Mouse (Mus musculus) lung, postnatal 14 days (tissue): ENCODE data around the gene H2-DMb1.

ENCODE experiments used
- DNase-seq: peaks from one replicate; pipeline ENCODE4 v3.0.0; 2021

H2-DMb1 gene

GRCm38 (mm10) chr17:34144960-34145371 is 7.9 kb upstream of the H2-DMb1 start:
- DNase-seq = no peak

- no peak for DNase-seq
Observed at GRCm38 (mm10) chr17:34155534-34155933, 2.7 kb downstream of the H2-DMb1 start.

- peak; percentile 41 for DNase-seq
Observed at GRCm38 (mm10) chr17:34164202-34164895, 11.5 kb downstream of the H2-DMb1 start.

DNA sequence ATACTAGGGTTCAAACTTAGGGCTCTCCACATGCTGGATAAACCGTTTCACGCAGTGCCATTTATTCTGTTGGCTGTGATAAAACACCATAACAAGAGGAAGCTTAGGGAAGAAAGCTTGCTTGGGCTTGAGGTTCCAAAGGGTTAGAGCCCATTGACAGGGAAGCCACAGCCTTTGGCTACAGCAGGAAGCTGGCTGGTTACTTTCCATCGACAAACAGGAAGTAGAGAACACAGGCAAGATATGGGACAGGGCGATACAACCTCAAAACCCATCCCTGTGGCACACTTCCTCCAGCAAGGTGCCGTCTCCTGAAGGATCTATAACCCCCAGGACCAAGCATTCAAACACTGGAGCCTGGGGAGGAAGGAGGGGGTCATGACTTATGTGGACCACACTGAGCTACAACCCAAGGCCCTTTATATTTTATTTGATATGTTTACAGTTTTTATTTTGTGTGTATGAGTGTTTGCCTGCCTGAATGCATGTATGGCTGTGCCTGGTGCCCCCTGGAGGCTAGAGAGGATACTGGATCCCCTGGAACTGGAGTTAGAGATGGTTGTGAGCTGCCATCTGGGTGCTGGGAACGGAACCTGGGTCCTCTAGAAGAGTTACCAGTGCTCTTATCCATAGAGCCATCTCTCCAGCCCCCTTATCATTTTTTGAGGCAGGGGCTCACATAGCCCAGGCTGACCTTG is 12.3 kb downstream of the H2-DMb1 start:
- no peak for DNase-seq

DNA sequence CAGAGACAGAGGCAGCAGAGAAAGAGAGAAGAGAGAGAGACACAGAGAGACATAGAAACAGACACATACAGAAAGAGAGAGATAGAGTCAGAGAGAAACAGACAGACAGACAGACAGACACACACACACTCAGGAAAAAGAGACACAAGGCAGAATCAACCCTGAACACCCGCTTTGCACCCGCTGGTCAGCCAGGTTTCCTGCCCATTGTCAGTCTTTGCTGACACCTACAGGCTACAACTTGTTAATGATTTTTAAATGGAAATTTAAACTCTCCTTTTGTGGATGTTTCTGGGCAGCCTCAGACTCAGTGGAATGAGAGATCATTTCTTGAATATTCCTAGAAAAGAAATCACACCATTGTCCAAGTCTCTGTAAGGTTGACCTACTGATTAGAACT is 16.4 kb downstream of the H2-DMb1 start:
- peak; percentile 53 for DNase-seq

DNA sequence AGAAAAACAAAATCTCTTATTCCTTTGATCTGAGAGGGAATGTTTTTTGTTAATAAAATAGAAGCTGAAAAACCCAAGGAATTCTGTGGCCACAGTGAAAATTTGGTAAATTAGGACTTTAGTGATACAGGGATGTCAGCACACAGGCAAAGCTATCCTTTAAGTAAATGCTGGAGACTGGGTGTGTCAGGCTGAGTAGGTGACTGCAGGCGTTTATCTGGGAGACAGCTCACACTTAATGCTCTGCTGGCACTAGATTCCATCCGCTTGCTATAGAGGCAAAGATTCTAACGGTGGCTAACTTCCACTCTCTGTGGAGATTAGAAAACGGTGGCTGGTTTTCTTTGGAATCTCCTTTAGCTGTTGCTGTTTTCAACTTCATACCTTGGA is 17.6 kb downstream of the H2-DMb1 start:
- no peak for DNase-seq

- DNase-seq = peak; percentile 92
Observed at GRCm38 (mm10) chr17:34170877-34171498, 18.1 kb downstream of the H2-DMb1 start.

- DNase-seq = no peak
Observed at GRCm38 (mm10) chr17:34172528-34172927, 19.7 kb downstream of the H2-DMb1 start.

- DNase-seq = no peak
Observed at GRCm38 (mm10) chr17:34174075-34174474, 21.2 kb downstream of the H2-DMb1 start.

- DNase-seq = no peak
Observed at GRCm38 (mm10) chr17:34177179-34177578, 24.3 kb downstream of the H2-DMb1 start.

- no peak for DNase-seq
Observed at GRCm38 (mm10) chr17:34179019-34179418, 26.1 kb downstream of the H2-DMb1 start.

DNA sequence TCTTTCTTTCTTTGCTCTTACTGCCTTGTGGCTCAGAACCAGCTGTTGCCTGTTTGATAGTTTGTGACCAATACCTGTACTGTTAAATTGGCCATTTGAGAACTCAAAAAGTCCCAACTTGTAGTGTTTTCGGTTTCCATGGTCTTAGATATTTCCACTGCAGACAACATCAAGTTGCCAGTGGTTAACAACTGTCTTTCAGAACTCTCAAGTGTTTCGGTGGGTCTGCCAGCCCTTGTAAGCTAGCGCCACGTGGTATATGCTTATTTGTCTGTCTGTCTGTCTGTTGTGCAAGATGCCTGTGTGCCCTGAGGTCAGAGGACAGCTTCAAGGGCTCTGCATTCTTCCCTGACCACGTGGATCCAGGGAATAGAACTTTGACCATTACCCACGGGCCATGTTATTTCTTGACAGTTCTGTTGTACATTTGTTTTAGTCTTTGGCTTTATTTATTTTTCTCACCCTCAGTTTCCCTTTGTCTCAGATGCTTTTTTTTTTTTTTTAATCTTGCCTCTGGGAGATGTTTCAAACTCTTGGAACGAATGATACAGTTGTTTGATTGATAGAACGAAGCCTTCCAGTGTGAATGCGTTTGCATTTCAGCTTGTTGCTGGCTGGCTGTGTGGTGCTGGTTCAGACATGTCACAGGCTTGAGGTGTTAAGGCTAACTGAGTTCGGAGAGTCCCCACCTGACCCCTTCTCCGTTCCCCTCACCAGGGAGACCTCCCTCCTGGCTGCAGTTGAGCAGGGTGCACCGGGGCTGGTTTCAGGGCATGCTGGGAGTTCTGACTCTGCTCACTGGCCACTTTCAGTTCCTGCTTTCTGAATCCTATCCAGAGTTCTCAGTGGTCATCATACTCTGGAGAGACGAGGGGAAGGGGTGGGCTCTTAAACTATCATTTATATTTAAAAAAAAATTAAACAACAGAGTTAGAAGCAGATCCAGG is 27.3 kb downstream of the H2-DMb1 start:
- no peak for DNase-seq

DNA sequence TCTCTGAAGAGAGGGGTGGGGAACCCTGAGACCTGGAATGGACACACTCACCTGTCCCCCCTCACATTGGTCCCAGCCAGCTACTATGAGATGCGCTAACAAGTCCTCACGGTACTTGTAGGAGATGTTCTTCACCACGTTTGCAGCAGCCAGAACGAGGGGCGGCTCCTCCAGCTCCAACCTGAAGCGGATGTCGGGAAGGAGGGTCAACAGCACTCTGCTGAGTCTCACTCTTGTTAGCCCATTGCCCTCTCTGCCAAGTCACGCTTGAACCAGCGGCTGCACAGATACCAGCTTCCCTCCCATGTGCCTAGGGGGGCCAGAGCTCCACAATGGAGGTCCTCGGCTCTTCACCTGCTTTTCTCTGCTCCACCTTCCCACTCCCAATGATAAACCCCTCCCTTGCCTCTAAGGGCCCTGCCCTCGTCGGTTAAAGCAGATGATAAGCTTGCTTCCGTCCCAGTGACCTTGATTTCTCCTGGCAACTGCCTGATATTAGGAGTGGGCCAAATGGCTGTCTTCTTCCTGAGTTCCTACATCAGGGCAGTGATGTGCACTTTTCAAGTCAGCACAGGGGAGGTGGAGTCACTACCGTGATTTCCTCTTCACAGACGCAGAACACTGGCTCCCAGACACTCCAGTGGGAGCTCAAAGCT is 30.8 kb downstream of the H2-DMb1 start:
- no peak for DNase-seq

- no peak for DNase-seq
Observed at GRCm38 (mm10) chr17:34185526-34185925, 32.7 kb downstream of the H2-DMb1 start.

- peak; percentile 44 for DNase-seq
Observed at GRCm38 (mm10) chr17:34186885-34187260, 34.0 kb downstream of the H2-DMb1 start.

DNA sequence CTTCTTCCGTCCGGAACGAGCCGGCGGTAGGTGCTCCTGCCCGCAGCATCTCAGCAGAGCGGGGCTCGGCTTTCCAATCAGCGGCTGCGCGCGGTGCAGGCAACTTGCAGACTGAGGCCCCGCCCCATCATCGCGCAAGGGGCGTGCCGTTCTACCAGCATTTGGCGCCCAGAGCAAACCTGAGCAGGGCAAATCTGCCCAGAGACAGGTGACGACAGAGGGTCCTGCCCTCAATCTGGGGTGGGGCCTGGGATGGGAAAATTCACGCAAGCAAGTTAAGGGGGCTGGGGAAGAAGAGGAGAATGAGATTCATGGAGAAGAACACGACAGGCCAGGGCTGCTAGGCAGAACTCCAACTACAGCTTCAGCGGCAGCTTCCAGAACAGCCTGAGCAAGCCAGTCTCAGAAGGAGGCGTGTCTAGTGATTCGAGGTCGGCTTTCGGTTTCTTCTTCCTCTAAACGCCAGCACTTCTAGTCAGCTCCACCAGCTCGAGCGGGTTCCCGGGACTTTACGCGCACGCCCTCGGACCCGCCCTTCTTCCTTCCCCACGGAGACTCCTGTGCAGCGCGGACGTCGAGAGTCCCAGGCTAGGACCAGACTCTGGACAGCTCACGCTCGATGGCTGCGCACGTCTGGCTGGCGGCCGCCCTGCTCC is 34.5 kb downstream of the H2-DMb1 start, which contains the start of the genes Tap1 and Psmb9:
Gene Tap1, plus strand, starts transcription at position 293 of the 656 bp plus-strand sequence.
Gene Psmb9, minus strand, starts transcription at position 504 of the 656 bp plus-strand sequence.
- DNase-seq = peak; percentile 100

DNA sequence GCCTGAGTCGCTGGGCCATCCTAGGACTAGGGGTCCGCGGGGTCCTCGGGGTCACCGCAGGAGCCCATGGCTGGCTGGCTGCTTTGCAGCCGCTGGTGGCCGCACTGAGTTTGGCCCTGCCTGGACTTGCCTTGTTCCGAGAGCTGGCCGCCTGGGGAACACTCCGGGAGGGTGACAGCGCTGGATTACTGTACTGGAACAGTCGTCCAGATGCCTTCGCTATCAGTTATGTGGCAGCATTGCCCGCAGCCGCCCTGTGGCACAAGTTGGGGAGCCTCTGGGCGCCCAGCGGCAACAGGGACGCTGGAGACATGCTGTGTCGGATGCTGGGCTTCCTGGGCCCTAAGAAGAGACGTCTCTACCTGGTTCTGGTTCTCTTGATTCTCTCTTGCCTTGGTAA is 35.1 kb downstream of the H2-DMb1 start:
- no peak for DNase-seq

DNA sequence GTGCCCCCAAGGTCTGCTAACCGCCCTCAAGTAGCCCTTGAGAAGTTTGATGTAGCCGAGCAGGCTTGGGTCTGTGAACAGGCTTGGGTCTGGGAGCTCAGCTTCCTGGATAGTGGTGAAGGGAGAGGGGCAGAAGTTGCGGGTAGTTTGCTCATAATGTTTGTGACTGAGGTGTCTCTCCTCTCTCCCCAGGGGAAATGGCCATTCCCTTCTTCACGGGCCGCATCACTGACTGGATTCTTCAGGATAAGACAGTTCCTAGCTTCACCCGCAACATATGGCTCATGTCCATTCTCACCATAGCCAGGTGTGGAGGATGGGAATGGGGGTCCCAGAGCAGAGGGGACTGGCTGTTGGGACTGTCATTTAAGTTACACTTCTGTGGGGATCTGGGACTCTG is 36.1 kb downstream of the H2-DMb1 start:
- no peak for DNase-seq

DNA sequence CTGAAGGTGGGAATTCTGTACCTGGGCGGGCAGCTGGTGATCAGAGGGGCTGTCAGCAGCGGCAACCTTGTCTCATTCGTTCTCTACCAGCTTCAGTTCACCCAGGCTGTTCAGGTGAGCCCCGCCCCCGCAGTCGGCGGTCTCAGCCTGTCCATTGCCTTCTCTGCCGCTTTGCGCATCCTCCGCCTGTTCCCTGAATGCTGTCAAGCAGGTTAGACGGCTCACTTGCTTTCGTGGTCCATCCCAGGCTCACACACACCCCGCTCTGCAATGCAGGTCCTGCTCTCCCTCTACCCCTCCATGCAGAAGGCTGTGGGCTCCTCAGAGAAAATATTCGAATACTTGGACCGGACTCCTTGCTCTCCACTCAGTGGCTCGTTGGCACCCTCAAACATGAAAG is 40.0 kb downstream of the H2-DMb1 start:
- DNase-seq = no peak

DNA sequence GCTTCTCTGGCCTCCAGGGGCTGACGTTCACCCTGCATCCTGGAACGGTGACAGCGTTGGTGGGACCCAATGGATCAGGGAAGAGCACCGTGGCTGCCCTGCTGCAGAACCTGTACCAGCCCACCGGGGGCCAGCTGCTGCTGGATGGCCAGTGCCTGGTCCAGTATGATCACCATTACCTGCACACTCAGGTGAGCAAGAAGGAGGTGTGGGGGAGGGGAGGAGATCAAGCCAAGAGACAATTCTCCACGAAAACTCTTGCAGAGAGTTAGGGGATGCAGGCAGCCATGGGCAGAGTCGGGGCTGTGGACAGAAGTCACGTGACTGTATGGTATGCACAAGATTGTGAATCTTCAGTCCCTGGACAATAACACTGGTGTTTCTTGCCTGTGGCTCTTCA is 40.6 kb downstream of the H2-DMb1 start:
- DNase-seq = no peak

GRCm38 (mm10) chr17:34194723-34195122 is 41.9 kb downstream of the H2-DMb1 start:
- DNase-seq = no peak

- no peak for DNase-seq
Observed at GRCm38 (mm10) chr17:34196491-34196890, 43.6 kb downstream of the H2-DMb1 start.
